Mouse (Mus musculus): ENCODE measurements around the gene Tfb2m. TPM values are rescaled to one million over a fixed set of nuclear protein-coding genes. Genes with fewer than 3 reads are reported as not detected.
A peak's percentile ranks its signal among the peaks of the same experiment; 100 is the strongest.

Tfb2m gene
- polyA plus RNA-seq, 1 experiment from 2014 or later: 27.1 TPM

DNA sequence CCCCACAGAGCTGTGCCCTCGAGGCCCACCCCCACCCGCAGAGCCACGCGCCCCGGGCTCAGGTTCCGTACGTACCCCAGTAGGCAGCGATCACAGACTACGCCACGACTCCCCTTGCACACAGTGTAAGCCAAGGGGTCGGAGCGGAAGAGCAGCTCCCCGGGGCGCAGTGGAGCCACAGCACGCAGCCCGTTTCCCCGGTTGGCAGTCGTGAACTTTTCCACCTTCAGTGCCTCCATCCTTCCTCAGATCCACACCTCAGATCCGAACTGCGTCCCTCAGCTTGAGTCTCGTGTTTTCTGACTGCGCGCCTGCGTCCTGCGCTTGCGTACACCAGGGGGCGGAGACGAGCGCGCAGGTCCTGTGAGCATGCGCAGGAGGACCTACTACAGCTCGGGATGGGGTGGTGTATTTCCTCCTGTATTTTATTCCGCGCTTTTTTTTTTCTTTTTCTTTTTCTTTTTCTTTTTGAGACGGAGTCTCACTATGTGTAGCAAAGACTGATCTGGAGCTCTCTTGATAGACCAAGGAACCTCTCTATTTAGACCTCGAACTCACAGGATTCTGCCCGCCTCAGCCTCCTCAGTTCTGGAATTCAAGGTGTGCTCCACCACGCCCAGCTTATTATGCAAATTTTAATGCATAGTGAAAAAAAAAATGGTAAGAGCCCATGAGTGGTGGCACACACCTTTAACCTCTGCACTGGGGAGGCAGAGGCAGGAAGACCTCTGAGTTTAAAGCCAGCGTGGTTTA lies 28.2 kb downstream of the Tfb2m start, which contains the start of gene Smyd3:
Gene Smyd3, minus strand, starts transcription at position 329 of the 753 bp plus-strand sequence.
- Histone ChIP-seq H3K4me3 (ENCODE audit: low read depth, low read length) (peak within 1 kb of the TSS; percentile 66), H3K27ac (ENCODE audit: low read depth, low read length) (no peak within 1 kb of the TSS), H3K9me3 (ENCODE audit: control insufficient read depth, low read length) (no peaks in the 10 kb centered on the region), H3K4me2 (peak within 1 kb of the TSS; percentile 97), H3K4me1 (ENCODE audit: control insufficient read depth, insufficient read depth, low read length) (peaks cover 6% of the 10 kb centered on the region; the same call in 1 of the 2 replicates), H3K9ac (ENCODE audit: low read length) (peak within 1 kb of the TSS; percentile 73), H3K27me3 (ENCODE audit: control insufficient read depth, insufficient read depth, low read length) (no peaks in the 10 kb centered on the region), H3K36me3 (ENCODE audit: control insufficient read depth, insufficient read depth, low read length) (no peaks in the 10 kb centered on the region)
- 7% methylated on average over 39 of the region's 39 CpGs for WGBS
- peak; percentile 97 for DNase-seq (ENCODE audit: low spot score, missing footprints)
- peak; percentile 89 for ATAC-seq (ENCODE audit: low FRiP score)

DNA sequence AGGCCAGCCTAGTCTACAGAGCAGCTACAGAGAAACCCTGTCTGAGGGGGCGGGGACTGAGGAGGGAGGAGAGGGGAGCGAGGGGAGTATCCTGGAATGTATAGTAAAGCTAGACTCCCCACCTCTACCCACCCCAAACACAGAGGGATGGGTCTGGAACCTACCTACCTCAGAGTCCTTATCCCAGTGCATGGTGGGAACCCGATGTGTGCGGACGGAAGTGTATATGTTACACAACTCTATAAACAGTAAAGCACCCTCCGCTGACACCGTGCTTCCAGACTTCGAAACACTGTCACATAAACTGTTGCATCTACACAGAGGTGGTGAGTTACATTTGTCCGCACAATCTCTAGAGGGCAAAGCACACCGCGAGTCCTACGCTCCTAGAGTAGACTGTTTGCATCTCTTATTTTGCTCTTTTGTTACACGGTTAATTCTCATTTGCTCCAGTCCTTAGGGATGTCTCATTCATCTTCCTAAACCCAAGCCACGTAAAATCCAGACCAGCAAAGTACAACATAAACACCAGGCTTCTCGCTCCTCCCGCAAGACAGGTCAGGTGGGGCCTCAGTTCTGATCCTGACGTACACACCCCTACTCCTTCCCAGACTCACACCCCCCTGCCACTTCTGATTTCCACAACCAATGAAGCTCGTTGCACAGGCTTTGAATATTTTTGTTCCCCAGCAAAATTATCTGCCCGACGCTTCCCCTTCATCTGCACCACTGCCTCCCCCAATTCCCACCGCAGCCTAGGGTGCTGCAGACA lies 28.9 kb downstream of the Tfb2m start:
- Histone ChIP-seq H3K4me3 (ENCODE audit: low read depth, low read length) (peak overlapping the region; percentile 66), H3K4me1 (ENCODE audit: control insufficient read depth, insufficient read depth, low read length) (peaks cover 6% of the 10 kb centered on the region; the same call in 1 of the 2 replicates), H3K27me3 (ENCODE audit: control insufficient read depth, insufficient read depth, low read length) (no peaks in the 10 kb centered on the region), H3K9ac (ENCODE audit: low read length) (peak overlapping the region; percentile 73), H3K36me3 (ENCODE audit: control insufficient read depth, insufficient read depth, low read length) (no peaks in the 10 kb centered on the region), H3K27ac (ENCODE audit: low read depth, low read length) (no peak overlapping the region), H3K4me2 (peak overlapping the region; percentile 97), H3K9me3 (ENCODE audit: control insufficient read depth, low read length) (no peaks in the 10 kb centered on the region)
- DNase-seq (ENCODE audit: low spot score, missing footprints): peak; percentile 90
- WGBS: under 1% methylated on average over 21 of the region's 21 CpGs
- peak; percentile 53 for ATAC-seq (ENCODE audit: low FRiP score)

DNA sequence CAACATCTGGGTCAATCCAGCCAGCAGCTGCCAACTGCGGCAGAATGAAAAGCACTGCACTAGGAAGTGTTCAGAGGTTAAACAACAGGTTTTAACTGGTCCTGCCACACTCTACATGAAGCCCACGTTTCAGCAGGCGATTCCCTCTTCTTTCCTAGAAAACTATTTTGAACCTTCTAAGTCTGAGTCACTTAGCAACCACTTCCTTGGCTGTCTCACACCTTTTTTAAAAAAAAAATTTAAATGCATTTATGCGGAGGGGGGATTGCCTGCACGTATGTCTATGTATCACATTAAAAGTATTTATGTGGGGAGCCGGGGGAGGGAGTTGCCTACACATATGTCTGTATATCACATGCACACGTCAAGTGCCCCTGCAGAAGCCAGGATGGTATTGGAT lies 34.2 kb downstream of the Tfb2m start:
- DNase-seq (ENCODE audit: low spot score, missing footprints): no peak

GRCm38 (mm10) chr1:179510546-179511340 lies 35.3 kb downstream of the Tfb2m start:
- WGBS: 89% methylated on average over 13 of the region's 13 CpGs
- Histone ChIP-seq H3K9me3 (ENCODE audit: control insufficient read depth, low read length) (no peaks in the 10 kb centered on the region), H3K36me3 (ENCODE audit: control insufficient read depth, insufficient read depth, low read length) (no peaks in the 10 kb centered on the region), H3K27ac (ENCODE audit: low read depth, low read length) (no peak overlapping the region), H3K9ac (ENCODE audit: low read length) (no peak overlapping the region), H3K4me3 (ENCODE audit: low read depth, low read length) (no peak overlapping the region), H3K4me2 (no peak overlapping the region), H3K27me3 (ENCODE audit: control insufficient read depth, insufficient read depth, low read length) (no peaks in the 10 kb centered on the region), H3K4me1 (ENCODE audit: control insufficient read depth, insufficient read depth, low read length) (no peaks in the 10 kb centered on the region)
- DNase-seq (ENCODE audit: low spot score, missing footprints) (no peak), ATAC-seq (ENCODE audit: low FRiP score) (no peak)

More for the DNA sequence above, 34.2 kb downstream of the Tfb2m start:
- H3K4me3 ChIP-seq (ENCODE audit: low read depth, low read length): no peak overlapping the region
- H3K4me2 ChIP-seq: no peak overlapping the region
- no peaks in the 10 kb centered on the region for H3K9me3 ChIP-seq (ENCODE audit: control insufficient read depth, low read length)
- 89% methylated on average over 7 of the region's 7 CpGs for WGBS
- H3K36me3 ChIP-seq (ENCODE audit: control insufficient read depth, insufficient read depth, low read length): no peaks in the 10 kb centered on the region
- no peak for ATAC-seq (ENCODE audit: low FRiP score)
- H3K4me1 ChIP-seq (ENCODE audit: control insufficient read depth, insufficient read depth, low read length): peaks cover 6% of the 10 kb centered on the region; the same call in 1 of the 2 replicates
- H3K27ac ChIP-seq (ENCODE audit: low read depth, low read length): no peak overlapping the region
- no peak overlapping the region for H3K9ac ChIP-seq (ENCODE audit: low read length)
- no peaks in the 10 kb centered on the region for H3K27me3 ChIP-seq (ENCODE audit: control insufficient read depth, insufficient read depth, low read length)

- 72% methylated on average over 9 of the region's 9 CpGs for WGBS
- no peaks in the 10 kb centered on the region for H3K9me3 ChIP-seq (ENCODE audit: control insufficient read depth, low read length)
- no peaks in the 10 kb centered on the region for H3K27me3 ChIP-seq (ENCODE audit: control insufficient read depth, insufficient read depth, low read length)
- ATAC-seq (ENCODE audit: low FRiP score) (no peak; the same call in 1 of the 2 replicates), DNase-seq (ENCODE audit: low spot score, missing footprints) (no peak)
- H3K27ac ChIP-seq (ENCODE audit: low read depth, low read length): no peak overlapping the region
- no peak overlapping the region for H3K9ac ChIP-seq (ENCODE audit: low read length)
- H3K36me3 ChIP-seq (ENCODE audit: control insufficient read depth, insufficient read depth, low read length): no peaks in the 10 kb centered on the region
- H3K4me1 ChIP-seq (ENCODE audit: control insufficient read depth, insufficient read depth, low read length): no peaks in the 10 kb centered on the region
- H3K4me3 ChIP-seq (ENCODE audit: low read depth, low read length): no peak overlapping the region
- H3K4me2 ChIP-seq: no peak overlapping the region
Measured at GRCm38 (mm10) chr1:179506530-179507315, 39.3 kb downstream of the Tfb2m start.

DNA sequence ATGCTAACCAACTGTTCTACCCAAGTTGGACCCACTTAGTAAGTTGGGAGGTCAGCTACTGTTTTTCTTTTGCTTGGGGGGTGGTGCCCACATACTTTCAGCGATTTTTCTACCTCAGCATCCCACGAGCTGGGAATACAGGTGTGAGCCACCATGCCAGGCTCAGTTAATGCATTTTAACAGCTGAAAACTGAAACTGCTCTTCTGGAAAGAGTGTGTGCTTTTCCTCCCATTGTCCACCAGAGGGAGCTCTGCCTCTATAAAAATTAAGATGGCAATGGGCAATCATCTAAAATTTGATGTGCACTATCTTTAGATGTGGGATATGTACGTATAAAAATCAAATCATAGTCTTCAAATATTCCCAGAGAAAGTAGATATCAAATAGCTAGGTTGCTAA lies 43.5 kb downstream of the Tfb2m start:
- no peaks in the 10 kb centered on the region for H3K9me3 ChIP-seq (ENCODE audit: control insufficient read depth, low read length)
- H3K9ac ChIP-seq (ENCODE audit: low read length): no peak overlapping the region
- H3K27ac ChIP-seq (ENCODE audit: low read depth, low read length): no peak overlapping the region
- ATAC-seq (ENCODE audit: low FRiP score) (no peak), DNase-seq (ENCODE audit: low spot score, missing footprints) (peak; percentile 89)
- H3K36me3 ChIP-seq (ENCODE audit: control insufficient read depth, insufficient read depth, low read length): no peaks in the 10 kb centered on the region
- 24% methylated on average over 3 of the region's 3 CpGs for WGBS
- no peaks in the 10 kb centered on the region for H3K4me1 ChIP-seq (ENCODE audit: control insufficient read depth, insufficient read depth, low read length)
- no peaks in the 10 kb centered on the region for H3K27me3 ChIP-seq (ENCODE audit: control insufficient read depth, insufficient read depth, low read length)
- H3K4me2 ChIP-seq: no peak overlapping the region
- H3K4me3 ChIP-seq (ENCODE audit: low read depth, low read length): no peak overlapping the region

DNA sequence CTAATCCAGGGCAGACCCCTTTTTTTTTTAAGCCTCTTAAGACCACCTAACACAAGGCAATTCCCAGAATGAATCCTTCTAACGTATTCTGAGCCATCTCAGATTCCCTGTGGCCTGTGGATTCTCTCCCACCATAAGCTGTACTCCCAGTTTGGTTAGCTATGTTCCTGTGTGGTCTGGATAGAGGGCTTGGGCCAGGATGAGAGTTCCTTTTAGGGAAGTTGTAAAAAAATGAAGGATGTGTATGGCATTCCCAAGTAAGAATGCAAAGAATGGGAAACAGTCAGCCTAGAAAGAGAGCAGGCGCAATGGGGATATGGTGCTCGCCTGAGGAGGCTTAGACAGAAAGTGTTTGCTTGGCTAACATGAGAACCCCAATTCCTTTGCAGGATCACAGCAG lies 46.8 kb downstream of the Tfb2m start:
- H3K9me3 ChIP-seq (ENCODE audit: control insufficient read depth, low read length): no peaks in the 10 kb centered on the region
- no peak overlapping the region for H3K4me2 ChIP-seq
- no peaks in the 10 kb centered on the region for H3K4me1 ChIP-seq (ENCODE audit: control insufficient read depth, insufficient read depth, low read length)
- no peak for DNase-seq (ENCODE audit: low spot score, missing footprints)
- no peak for ATAC-seq (ENCODE audit: low FRiP score)
- H3K9ac ChIP-seq (ENCODE audit: low read length): no peak overlapping the region
- no peak overlapping the region for H3K4me3 ChIP-seq (ENCODE audit: low read depth, low read length)
- no peaks in the 10 kb centered on the region for H3K27me3 ChIP-seq (ENCODE audit: control insufficient read depth, insufficient read depth, low read length)
- 74% methylated on average over 3 of the region's 3 CpGs for WGBS
- H3K36me3 ChIP-seq (ENCODE audit: control insufficient read depth, insufficient read depth, low read length): no peaks in the 10 kb centered on the region
- H3K27ac ChIP-seq (ENCODE audit: low read depth, low read length): no peak overlapping the region

DNA sequence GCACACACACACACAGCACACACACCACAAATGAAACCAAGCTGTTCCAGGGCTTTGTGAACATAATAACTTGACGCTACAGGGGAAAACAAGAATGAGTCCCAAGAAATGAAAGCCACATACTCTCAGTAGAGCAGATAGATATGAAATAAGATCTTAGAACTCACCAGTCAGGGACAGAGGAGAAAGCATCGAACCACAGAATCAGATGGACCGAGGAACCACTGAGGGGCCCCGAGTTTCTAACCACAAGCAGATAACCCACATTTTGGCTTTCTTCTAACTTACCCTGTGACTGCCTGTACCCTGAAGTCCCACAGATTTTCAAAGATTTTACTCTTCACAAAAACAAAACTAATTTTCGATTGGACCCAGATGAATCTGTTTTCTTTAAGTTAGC lies 53.2 kb downstream of the Tfb2m start:
- 87% methylated on average over 5 of the region's 5 CpGs for WGBS
- no peak for DNase-seq (ENCODE audit: low spot score, missing footprints)
- H3K4me3 ChIP-seq (ENCODE audit: low read depth, low read length): no peak overlapping the region
- H3K27me3 ChIP-seq (ENCODE audit: control insufficient read depth, insufficient read depth, low read length): no peaks in the 10 kb centered on the region
- no peak for ATAC-seq (ENCODE audit: low FRiP score)
- H3K36me3 ChIP-seq (ENCODE audit: control insufficient read depth, insufficient read depth, low read length): no peaks in the 10 kb centered on the region
- H3K4me1 ChIP-seq (ENCODE audit: control insufficient read depth, insufficient read depth, low read length): no peaks in the 10 kb centered on the region
- no peak overlapping the region for H3K4me2 ChIP-seq
- H3K9me3 ChIP-seq (ENCODE audit: control insufficient read depth, low read length): no peaks in the 10 kb centered on the region
- no peak overlapping the region for H3K9ac ChIP-seq (ENCODE audit: low read length)
- H3K27ac ChIP-seq (ENCODE audit: low read depth, low read length): no peak overlapping the region

Measured in midbrain, embryonic 11.5 days (tissue).